Mouse (Mus musculus): Measurements from ENCODE around the gene Dgkz. TPM values are rescaled to one million over a fixed set of nuclear protein-coding genes. Genes with fewer than 3 reads are reported as not detected.

Gene Dgkz
- polyA plus RNA-seq, 1 experiment from 2014 or later, result 28.6 TPM

GRCm38 (mm10) chr2:92006983-92007921, 31.6 kb upstream of the Dgkz start:
- Histone ChIP-seq H3K27me3 (ENCODE audit: control insufficient read depth, insufficient read depth, low read length) (no peaks in the 10 kb centered on the region), H3K4me2 (ENCODE audit: low read depth, low read length) (peak overlapping the region; percentile 87), H3K9ac (replicated peaks; ENCODE audit: low read length) (peak overlapping the region; percentile 43), H3K4me1 (ENCODE audit: control insufficient read depth, insufficient read depth, low read length) (0 out of 2 replicates have a peak, but pooled peaks cover 4% of the 10 kb centered on the region), H3K27ac (replicated peaks; ENCODE audit: low read depth, low read length) (peak overlapping the region; percentile 71), H3K36me3 (replicated peaks; ENCODE audit: control insufficient read depth, insufficient read depth, low read depth, low read length) (no peaks in the 10 kb centered on the region), H3K9me3 (replicated peaks; ENCODE audit: control insufficient read depth, low read length) (no peaks in the 10 kb centered on the region), H3K4me3 (ENCODE audit: low read depth, low read length) (peak overlapping the region; percentile 45)
- peak; percentile 74 for DNase-seq (ENCODE audit: low spot score)
- under 1% methylated on average over 28 of the region's 28 CpGs for WGBS
- peak; percentile 0 for ATAC-seq (replicated peaks; ENCODE audit: insufficient number of reproducible peaks, low FRiP score, low TSS enrichment, low read depth)

GRCm38 (mm10) chr2:92006491-92006890, 30.8 kb upstream of the Dgkz start:
- Histone ChIP-seq H3K4me3 (ENCODE audit: low read depth, low read length) (no peak overlapping the region), H3K4me2 (ENCODE audit: low read depth, low read length) (no peak overlapping the region; the same call in 1 of the 2 replicates), H3K27ac (replicated peaks; ENCODE audit: low read depth, low read length) (no peak overlapping the region), H3K36me3 (replicated peaks; ENCODE audit: control insufficient read depth, insufficient read depth, low read depth, low read length) (no peaks in the 10 kb centered on the region), H3K27me3 (ENCODE audit: control insufficient read depth, insufficient read depth, low read length) (no peaks in the 10 kb centered on the region), H3K9ac (replicated peaks; ENCODE audit: low read length) (no peak overlapping the region), H3K9me3 (replicated peaks; ENCODE audit: control insufficient read depth, low read length) (no peaks in the 10 kb centered on the region), H3K4me1 (ENCODE audit: control insufficient read depth, insufficient read depth, low read length) (0 out of 2 replicates have a peak, but pooled peaks cover 4% of the 10 kb centered on the region)
- ATAC-seq (replicated peaks; ENCODE audit: insufficient number of reproducible peaks, low FRiP score, low TSS enrichment, low read depth) (no peak), DNase-seq (ENCODE audit: low spot score) (no peak)
- WGBS, result 47% methylated on average over 6 of the region's 6 CpGs

- no peak overlapping the region for H3K4me3 ChIP-seq (ENCODE audit: low read depth, low read length)
- H3K9me3 ChIP-seq (replicated peaks; ENCODE audit: control insufficient read depth, low read length), result no peaks in the 10 kb centered on the region
- ATAC-seq (replicated peaks; ENCODE audit: insufficient number of reproducible peaks, low FRiP score, low TSS enrichment, low read depth) (no peak), DNase-seq (ENCODE audit: low spot score) (no peak)
- H3K27me3 ChIP-seq (ENCODE audit: control insufficient read depth, insufficient read depth, low read length), result no peaks in the 10 kb centered on the region
- H3K9ac ChIP-seq (replicated peaks; ENCODE audit: low read length), result no peak overlapping the region
- 0 out of 2 replicates have a peak, but pooled peaks cover 4% of the 10 kb centered on the region for H3K4me1 ChIP-seq (ENCODE audit: control insufficient read depth, insufficient read depth, low read length)
- no peaks in the 10 kb centered on the region for H3K36me3 ChIP-seq (replicated peaks; ENCODE audit: control insufficient read depth, insufficient read depth, low read depth, low read length)
- no peak overlapping the region for H3K4me2 ChIP-seq (ENCODE audit: low read depth, low read length)
- 62% methylated on average over 7 of the region's 7 CpGs for WGBS
- no peak overlapping the region for H3K27ac ChIP-seq (replicated peaks; ENCODE audit: low read depth, low read length)
These were observed 29.0 kb upstream of the Dgkz start for GRCm38 (mm10) chr2:92004617-92005016.

- no peaks in the 10 kb centered on the region for H3K27me3 ChIP-seq (ENCODE audit: control insufficient read depth, insufficient read depth, low read length)
These were observed 22.4 kb upstream of the Dgkz start for GRCm38 (mm10) chr2:91997905-91998608.

GRCm38 (mm10) chr2:91996006-91996405, 20.3 kb upstream of the Dgkz start:
- Histone ChIP-seq H3K4me3 (ENCODE audit: low read depth, low read length) (no peak overlapping the region), H3K9me3 (replicated peaks; ENCODE audit: control insufficient read depth, low read length) (no peaks in the 10 kb centered on the region), H3K27ac (replicated peaks; ENCODE audit: low read depth, low read length) (no peak overlapping the region), H3K9ac (replicated peaks; ENCODE audit: low read length) (no peak overlapping the region), H3K4me2 (ENCODE audit: low read depth, low read length) (no peak overlapping the region), H3K4me1 (ENCODE audit: control insufficient read depth, insufficient read depth, low read length) (no peaks in the 10 kb centered on the region), H3K27me3 (ENCODE audit: control insufficient read depth, insufficient read depth, low read length) (no peaks in the 10 kb centered on the region), H3K36me3 (replicated peaks; ENCODE audit: control insufficient read depth, insufficient read depth, low read depth, low read length) (no peaks in the 10 kb centered on the region)
- 84% methylated on average over 5 of the region's 5 CpGs for WGBS
- ATAC-seq (replicated peaks; ENCODE audit: insufficient number of reproducible peaks, low FRiP score, low TSS enrichment, low read depth) (no peak), DNase-seq (ENCODE audit: low spot score) (no peak)

More at GRCm38 (mm10) chr2:91997905-91998608, 22.4 kb upstream of the Dgkz start:
- H3K9me3 ChIP-seq (replicated peaks; ENCODE audit: control insufficient read depth, low read length), result no peaks in the 10 kb centered on the region
- no peak for ATAC-seq (replicated peaks; ENCODE audit: insufficient number of reproducible peaks, low FRiP score, low TSS enrichment, low read depth)
- WGBS, result 82% methylated on average over 16 of the region's 16 CpGs
- DNase-seq (ENCODE audit: low spot score), result no peak
- no peak overlapping the region for H3K4me2 ChIP-seq (ENCODE audit: low read depth, low read length)
- H3K27ac ChIP-seq (replicated peaks; ENCODE audit: low read depth, low read length), result no peak overlapping the region
- no peaks in the 10 kb centered on the region for H3K4me1 ChIP-seq (ENCODE audit: control insufficient read depth, insufficient read depth, low read length)
- H3K4me3 ChIP-seq (ENCODE audit: low read depth, low read length), result no peak overlapping the region
- H3K36me3 ChIP-seq (replicated peaks; ENCODE audit: control insufficient read depth, insufficient read depth, low read depth, low read length), result no peaks in the 10 kb centered on the region
- no peak overlapping the region for H3K9ac ChIP-seq (replicated peaks; ENCODE audit: low read length)

- no peaks in the 10 kb centered on the region for H3K4me1 ChIP-seq (ENCODE audit: control insufficient read depth, insufficient read depth, low read length)
- no peaks in the 10 kb centered on the region for H3K36me3 ChIP-seq (replicated peaks; ENCODE audit: control insufficient read depth, insufficient read depth, low read depth, low read length)
- no peaks in the 10 kb centered on the region for H3K27me3 ChIP-seq (ENCODE audit: control insufficient read depth, insufficient read depth, low read length)
- DNase-seq (ENCODE audit: low spot score) (no peak), ATAC-seq (replicated peaks; ENCODE audit: insufficient number of reproducible peaks, low FRiP score, low TSS enrichment, low read depth) (0 out of 2 replicates have a peak, but pooled peaks have one; percentile 16)
- H3K9me3 ChIP-seq (replicated peaks; ENCODE audit: control insufficient read depth, low read length), result no peaks in the 10 kb centered on the region
- no peak overlapping the region for H3K9ac ChIP-seq (replicated peaks; ENCODE audit: low read length)
- H3K4me3 ChIP-seq (ENCODE audit: low read depth, low read length), result no peak overlapping the region
- WGBS, result 79% methylated on average over 3 of the region's 3 CpGs
- H3K27ac ChIP-seq (replicated peaks; ENCODE audit: low read depth, low read length), result no peak overlapping the region
- no peak overlapping the region for H3K4me2 ChIP-seq (ENCODE audit: low read depth, low read length)
These were observed 17.7 kb upstream of the Dgkz start for GRCm38 (mm10) chr2:91993409-91993808.

GRCm38 (mm10) chr2:91989750-91990149, 14.1 kb upstream of the Dgkz start:
- Histone ChIP-seq H3K27ac (replicated peaks; ENCODE audit: low read depth, low read length) (no peak overlapping the region), H3K4me1 (ENCODE audit: control insufficient read depth, insufficient read depth, low read length) (no peaks in the 10 kb centered on the region; the same call in 1 of the 2 replicates), H3K4me3 (ENCODE audit: low read depth, low read length) (no peak overlapping the region), H3K9ac (replicated peaks; ENCODE audit: low read length) (no peak overlapping the region), H3K36me3 (replicated peaks; ENCODE audit: control insufficient read depth, insufficient read depth, low read depth, low read length) (no peaks in the 10 kb centered on the region), H3K9me3 (replicated peaks; ENCODE audit: control insufficient read depth, low read length) (no peaks in the 10 kb centered on the region), H3K4me2 (ENCODE audit: low read depth, low read length) (no peak overlapping the region), H3K27me3 (ENCODE audit: control insufficient read depth, insufficient read depth, low read length) (no peaks in the 10 kb centered on the region)
- ATAC-seq (replicated peaks; ENCODE audit: insufficient number of reproducible peaks, low FRiP score, low TSS enrichment, low read depth) (no peak), DNase-seq (ENCODE audit: low spot score) (no peak)

GRCm38 (mm10) chr2:91987542-91987941, 11.9 kb upstream of the Dgkz start:
- WGBS, result 2% methylated on average over 3 of the region's 3 CpGs
- H3K4me3 ChIP-seq (ENCODE audit: low read depth, low read length), result no peak overlapping the region
- peak; percentile 93 for DNase-seq (ENCODE audit: low spot score)
- H3K9me3 ChIP-seq (replicated peaks; ENCODE audit: control insufficient read depth, low read length), result no peaks in the 10 kb centered on the region
- no peak overlapping the region for H3K9ac ChIP-seq (replicated peaks; ENCODE audit: low read length)
- H3K36me3 ChIP-seq (replicated peaks; ENCODE audit: control insufficient read depth, insufficient read depth, low read depth, low read length), result no peaks in the 10 kb centered on the region
- no peaks in the 10 kb centered on the region for H3K27me3 ChIP-seq (ENCODE audit: control insufficient read depth, insufficient read depth, low read length)
- H3K27ac ChIP-seq (replicated peaks; ENCODE audit: low read depth, low read length), result no peak overlapping the region
- no peak for ATAC-seq (replicated peaks; ENCODE audit: insufficient number of reproducible peaks, low FRiP score, low TSS enrichment, low read depth)
- no peak overlapping the region for H3K4me2 ChIP-seq (ENCODE audit: low read depth, low read length)
- H3K4me1 ChIP-seq (ENCODE audit: control insufficient read depth, insufficient read depth, low read length), result no peaks in the 10 kb centered on the region; the same call in 1 of the 2 replicates
